Mouse (Mus musculus) thymus, adult 2 months (tissue): ENCODE data around the gene Kcng4.

Experiments used
- CTCF ChIP-seq: fragments of 200-500 bp; IDR thresholded peaks from 2 replicates; pipeline ENCODE4 v1.5.1; 2012; ENCODE audit warnings: mild to moderate bottlenecking, control low read depth, low read length, moderate library complexity, borderline replicate concordance; ENCODE audit not compliant: control insufficient read depth, poor library complexity, insufficient read depth; ENCODE audit errors: extremely low read depth
- POLR2A ChIP-seq: fragments of 200-500 bp; IDR thresholded peaks from 2 replicates; pipeline ENCODE4 v1.6.1; 2012; ENCODE audit warnings: mild to moderate bottlenecking, low read length, control low read depth, moderate library complexity; ENCODE audit not compliant: control insufficient read depth, poor library complexity, insufficient read depth; ENCODE audit errors: extremely low read depth

DNA sequence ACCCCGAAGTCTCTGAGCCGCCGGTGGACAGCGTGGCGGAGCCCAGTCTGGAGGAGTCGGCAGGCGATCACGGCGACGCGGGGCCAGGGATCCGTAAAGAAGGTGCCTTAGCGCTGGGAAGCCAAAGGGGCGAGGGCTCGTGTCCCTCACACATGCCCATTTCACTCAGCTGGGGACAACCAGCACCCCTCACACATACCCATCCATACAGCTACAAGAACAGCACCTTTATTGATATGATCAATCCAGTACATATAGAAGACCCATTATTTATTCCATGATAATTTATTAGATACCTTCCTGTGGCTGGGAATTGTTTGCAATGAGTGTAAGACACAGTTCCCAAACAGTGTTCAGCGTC lies 60.1 kb downstream of the Kcng4 start:
- TF ChIP-seq CTCF (no peak), POLR2A (no peak)
